Mouse (Mus musculus) kidney, embryonic 15.5 days (tissue): ENCODE data around the gene Tpp1. TPM values are rescaled to one million over a fixed set of nuclear protein-coding genes. Genes with fewer than 3 reads are reported as not detected.
A peak's percentile ranks its signal among the peaks of the same experiment; 100 is the strongest.
"Not testable (repeated sequence)": the region's sequence is repeated elsewhere in the genome, so short reads cannot be mapped to it uniquely, and the experiment has no call there.

Experiments
- ATAC-seq: fragments of 200-750 bp; cut with Nextera tagmentation; replicated peaks from 2 replicates; pipeline ENCODE4 v1.8.0; 2017; ENCODE audit warnings: moderate TSS enrichment; ENCODE audit not compliant: low FRiP score
- H3K27ac ChIP-seq: fragments of 300-500 bp; sonication (generic); 2 replicates; pipeline ENCODE4 v1.5.1; 2015; ENCODE audit warnings: mild to moderate bottlenecking, inconsistent platforms
- H3K27me3 ChIP-seq: fragments of 300-500 bp; sonication (generic); 2 replicates; pipeline ENCODE4 v1.6.1; 2015; ENCODE audit warnings: inconsistent platforms
- H3K36me3 ChIP-seq: fragments of 300-500 bp; sonication (generic); 2 replicates; pipeline ENCODE4 v1.6.1; 2015; ENCODE audit warnings: inconsistent platforms
- H3K4me1 ChIP-seq: fragments of 300-500 bp; sonication (generic); 2 replicates; pipeline ENCODE4 v1.6.1; 2015; ENCODE audit warnings: inconsistent platforms
- H3K4me2 ChIP-seq: fragments of 300-500 bp; sonication (generic); 2 replicates; pipeline ENCODE4 v1.6.1; 2015; ENCODE audit warnings: moderate library complexity, mild to moderate bottlenecking, inconsistent platforms
- H3K4me3 ChIP-seq: fragments of 300-500 bp; sonication (generic); replicated peaks from 2 replicates; pipeline ENCODE4 v1.5.1; 2015; ENCODE audit warnings: mild to moderate bottlenecking, inconsistent platforms
- H3K9ac ChIP-seq: fragments of 300-500 bp; sonication (generic); 2 replicates; pipeline ENCODE4 v1.6.1; 2015; ENCODE audit warnings: mild to moderate bottlenecking, inconsistent platforms
- H3K9me3 ChIP-seq: fragments of 300-500 bp; sonication (generic); replicated peaks from 2 replicates; pipeline ENCODE4 v1.6.1; 2016; ENCODE audit warnings: inconsistent platforms
- WGBS: fragments of 180-500 bp; shearing (Covaris S2); methylation state at CpG from one replicate; pipeline ENCODE4 v1.1.7; 2015; ENCODE audit warnings: mixed read lengths; 5-methylcytosine and 5-hydroxymethylcytosine counted together
- polyA plus RNA-seq: library from polyadenylated mRNA; unstranded; fragments of >200 nt; fragmentation: Nextera tagmentation; extraction: Ambion mirVana; gene quantifications from 2 replicates; pipeline ENCODE4 v1.2.1, GENCODE M21; 2015

Gene Tpp1
- polyA plus RNA-seq, 1 experiment from 2014 or later, result 94.9 TPM

DNA sequence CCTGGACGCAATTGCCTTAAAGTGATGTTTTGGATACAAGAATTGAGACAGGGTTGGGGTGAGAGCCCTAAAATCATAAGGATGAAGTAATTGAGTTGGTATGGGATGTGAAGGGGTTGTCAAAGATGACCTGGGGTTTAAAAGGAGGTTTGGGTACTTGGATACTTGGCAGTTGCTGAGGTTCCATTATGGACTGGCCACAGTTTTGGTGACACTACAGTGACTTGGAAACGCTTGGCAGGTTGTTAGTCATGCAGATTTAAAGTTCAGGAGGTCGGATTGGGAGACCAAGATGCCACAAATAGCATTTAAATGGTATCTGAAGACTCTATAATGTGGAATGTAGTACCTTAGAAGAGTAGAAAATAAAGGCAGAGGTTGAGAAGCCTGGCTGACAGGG, 14.4 kb downstream of the Tpp1 start:
- H3K36me3 ChIP-seq, result peaks cover 55% of the 10 kb centered on the region
- ATAC-seq, result no peak
- H3K27ac ChIP-seq, result peak overlapping the region; percentile 95
- no peaks in the 10 kb centered on the region for H3K27me3 ChIP-seq
- H3K4me2 ChIP-seq, result peak overlapping the region; percentile 64
- 20% methylated on average over 3 of the region's 3 CpGs for WGBS
- peaks cover 37% of the 10 kb centered on the region for H3K4me1 ChIP-seq
- peak overlapping the region; percentile 95 for H3K9ac ChIP-seq
- H3K4me3 ChIP-seq, result peak overlapping the region; percentile 89
- H3K9me3 ChIP-seq, result no peaks in the 10 kb centered on the region

DNA sequence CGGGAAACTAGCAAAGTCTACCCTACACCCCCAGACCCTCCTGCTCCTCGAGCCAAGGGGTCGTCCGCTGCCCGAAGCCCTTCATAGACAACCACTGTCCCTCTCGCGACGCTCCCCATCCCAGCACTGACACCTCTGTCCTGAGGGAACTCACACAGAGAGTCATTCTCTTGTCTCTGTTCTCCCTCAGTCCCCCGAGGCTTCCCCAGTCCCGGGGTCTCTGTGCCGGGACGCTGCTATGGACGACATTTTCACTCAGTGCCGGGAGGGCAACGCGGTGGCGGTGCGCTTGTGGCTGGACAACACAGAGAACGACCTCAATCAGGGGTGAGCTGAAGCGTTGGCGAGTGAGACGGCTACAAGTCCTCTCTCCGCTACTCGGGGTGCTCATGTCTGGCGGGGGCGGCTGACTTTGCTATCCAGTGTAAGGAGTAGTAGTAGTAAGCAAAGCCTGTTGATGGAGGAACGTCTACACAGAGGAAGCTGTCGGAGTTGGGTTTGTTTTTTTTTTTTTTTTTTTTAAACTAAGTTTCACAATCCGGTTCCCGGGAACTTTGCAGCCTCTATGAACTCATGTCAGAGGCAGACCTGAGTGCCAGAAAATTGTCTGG, 15.0 kb downstream of the Tpp1 start, which contains the start of gene Rrp8:
Gene Rrp8 (minus strand): TSS at position 475 of the 611 bp plus-strand sequence.
- Histone ChIP-seq H3K27me3 (no peaks in the 10 kb centered on the region), H3K9me3 (no peaks in the 10 kb centered on the region), H3K4me3 (peak within 1 kb of the TSS; percentile 89), H3K4me1 (peaks cover 37% of the 10 kb centered on the region), H3K27ac (peak within 1 kb of the TSS; percentile 96), H3K4me2 (peak within 1 kb of the TSS; percentile 64), H3K36me3 (peaks cover 55% of the 10 kb centered on the region), H3K9ac (peak within 1 kb of the TSS; percentile 95)
- under 1% methylated on average over 30 of the region's 30 CpGs for whole genome bisulfite sequencing
- ATAC-seq, result peak; percentile 3; the same call in 1 of the 2 replicates

DNA sequence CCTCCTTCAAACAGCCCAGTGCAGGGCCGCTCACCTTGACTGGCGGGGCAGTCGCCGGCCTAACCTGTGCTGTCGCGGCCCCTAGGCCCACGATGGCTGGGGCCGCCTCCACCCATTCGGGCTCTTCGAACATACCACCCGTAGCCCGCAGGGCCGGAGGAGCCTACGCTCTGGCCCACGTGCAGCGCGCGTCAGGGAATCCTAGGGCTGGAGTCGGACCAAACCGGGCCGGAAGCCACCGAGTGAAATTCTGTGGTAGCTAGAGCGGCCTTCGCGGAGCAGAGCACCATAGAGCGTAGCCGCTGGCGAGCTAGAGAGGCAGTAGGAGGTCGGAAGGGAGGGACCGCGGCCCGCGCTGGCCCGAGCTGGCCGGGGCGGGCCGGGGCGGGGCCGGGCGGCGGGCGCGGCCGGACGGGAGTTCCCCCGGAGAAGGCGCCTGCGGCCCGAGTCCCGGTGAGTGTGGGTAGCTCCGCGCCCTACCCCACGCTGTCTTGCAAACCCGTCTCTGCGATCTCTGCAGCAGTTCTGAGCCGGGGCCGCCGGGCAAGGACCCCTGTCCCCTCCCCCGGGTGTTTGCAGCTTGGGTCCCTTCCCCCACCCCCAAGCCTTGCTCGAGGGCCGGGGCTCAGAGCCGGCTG, 15.7 kb downstream of the Tpp1 start, which contains the start of gene Ilk:
Gene Ilk (plus strand): TSS at position 329 of the 638 bp plus-strand sequence.
- Histone ChIP-seq H3K4me2 (peak within 1 kb of the TSS; percentile 64), H3K4me3 (peak within 1 kb of the TSS; percentile 89), H3K27ac (peak within 1 kb of the TSS; percentile 95), H3K9me3 (no peaks in the 10 kb centered on the region), H3K36me3 (peaks cover 55% of the 10 kb centered on the region), H3K27me3 (no peaks in the 10 kb centered on the region), H3K4me1 (peaks cover 37% of the 10 kb centered on the region), H3K9ac (peak within 1 kb of the TSS; percentile 95)
- WGBS, result under 1% methylated on average over 52 of the region's 62 CpGs
- peak; percentile 98 for ATAC-seq

DNA sequence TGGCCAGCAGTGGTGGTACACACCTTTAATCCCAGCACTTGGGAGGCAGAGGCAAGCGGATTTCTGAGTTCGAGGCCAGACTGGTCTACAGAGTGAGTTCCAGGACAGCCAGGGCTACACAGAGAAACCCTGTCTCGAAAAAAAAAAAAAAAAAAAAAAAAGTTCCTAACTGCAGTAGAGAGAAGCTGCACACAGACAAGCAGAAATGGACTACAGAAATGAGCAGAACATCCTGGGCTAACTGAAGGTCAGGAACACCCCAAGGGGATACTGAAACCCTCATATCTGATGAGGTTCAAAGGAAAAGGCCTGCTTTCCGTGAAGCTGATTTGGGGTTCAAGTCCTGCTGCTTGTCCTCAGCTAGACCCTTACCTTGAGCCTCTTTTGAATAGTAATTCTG, 16.6 kb downstream of the Tpp1 start:
- WGBS, result 53% methylated on average over 4 of the region's 4 CpGs
- not testable (repeated sequence) for ATAC-seq

DNA sequence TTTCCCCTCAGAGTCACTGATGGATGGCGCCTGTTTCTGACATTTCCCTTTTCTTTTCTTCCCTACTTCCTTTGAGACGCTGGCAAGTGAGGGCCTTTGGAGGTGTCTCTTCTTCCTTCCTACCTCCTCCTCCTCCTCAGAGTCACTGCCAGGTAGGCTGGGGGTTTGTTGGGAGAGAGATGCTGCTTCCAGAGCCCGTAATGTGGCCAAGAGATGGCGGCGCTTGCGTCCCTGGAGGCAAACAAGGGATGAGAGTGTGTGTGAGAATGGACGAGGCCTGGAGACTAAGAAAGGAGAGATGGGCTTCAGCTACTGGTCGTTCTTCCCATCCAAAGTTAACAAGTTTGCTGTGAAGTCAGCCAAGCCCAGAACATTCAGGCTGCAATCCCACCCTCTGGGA, 17.2 kb downstream of the Tpp1 start:
- no peak for ATAC-seq
- WGBS, result 86% methylated on average over 8 of the region's 8 CpGs
- peak overlapping the region; percentile 89 for H3K4me3 ChIP-seq
- no peaks in the 10 kb centered on the region for H3K9me3 ChIP-seq
- no peak overlapping the region for H3K27ac ChIP-seq
- peak overlapping the region; percentile 64 for H3K4me2 ChIP-seq
- H3K4me1 ChIP-seq, result peaks cover 37% of the 10 kb centered on the region
- no peaks in the 10 kb centered on the region for H3K27me3 ChIP-seq
- peaks cover 55% of the 10 kb centered on the region for H3K36me3 ChIP-seq
- 0 out of 2 replicates have a peak overlapping the region, but pooled peaks have one; percentile 95 for H3K9ac ChIP-seq

More for the DNA sequence above, 16.6 kb downstream of the Tpp1 start:
- H3K4me3 ChIP-seq, result peak overlapping the region; percentile 89
- peak overlapping the region; percentile 64 for H3K4me2 ChIP-seq
- peaks cover 37% of the 10 kb centered on the region for H3K4me1 ChIP-seq
- not testable (repeated sequence) for H3K9me3 ChIP-seq, H3K27me3 ChIP-seq
- peak overlapping the region; percentile 95 for H3K27ac ChIP-seq
- H3K36me3 ChIP-seq, result peaks cover 55% of the 10 kb centered on the region
- H3K9ac ChIP-seq, result peak overlapping the region; percentile 95

DNA sequence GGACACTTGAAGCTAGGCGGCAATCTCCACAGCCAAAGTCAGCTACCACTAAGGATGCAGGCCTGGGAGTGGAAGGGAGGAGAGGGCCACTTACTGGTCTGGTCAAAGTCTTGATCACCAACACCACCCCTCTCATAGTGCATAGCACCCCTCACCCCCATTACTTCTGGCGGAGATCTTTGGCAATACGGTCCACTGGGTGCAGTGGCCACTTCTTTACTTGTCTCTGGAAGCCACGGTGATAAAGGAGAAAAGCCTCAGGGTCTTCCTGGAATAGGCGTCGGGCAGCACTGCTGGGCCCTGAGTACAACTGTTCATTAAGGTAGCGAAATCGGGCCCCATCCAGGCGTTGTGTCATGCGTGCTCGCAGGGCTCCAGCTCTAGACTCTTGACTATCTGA, 18.2 kb downstream of the Tpp1 start:
- H3K27me3 ChIP-seq, result no peaks in the 10 kb centered on the region
- H3K36me3 ChIP-seq, result peaks cover 61% of the 10 kb centered on the region
- no peak overlapping the region for H3K9ac ChIP-seq
- no peak overlapping the region for H3K4me3 ChIP-seq
- 93% methylated on average over 11 of the region's 11 CpGs for WGBS
- H3K4me2 ChIP-seq, result no peak overlapping the region
- no peaks in the 10 kb centered on the region for H3K9me3 ChIP-seq
- peaks cover 27% of the 10 kb centered on the region for H3K4me1 ChIP-seq
- H3K27ac ChIP-seq, result no peak overlapping the region
- no peak for ATAC-seq

DNA sequence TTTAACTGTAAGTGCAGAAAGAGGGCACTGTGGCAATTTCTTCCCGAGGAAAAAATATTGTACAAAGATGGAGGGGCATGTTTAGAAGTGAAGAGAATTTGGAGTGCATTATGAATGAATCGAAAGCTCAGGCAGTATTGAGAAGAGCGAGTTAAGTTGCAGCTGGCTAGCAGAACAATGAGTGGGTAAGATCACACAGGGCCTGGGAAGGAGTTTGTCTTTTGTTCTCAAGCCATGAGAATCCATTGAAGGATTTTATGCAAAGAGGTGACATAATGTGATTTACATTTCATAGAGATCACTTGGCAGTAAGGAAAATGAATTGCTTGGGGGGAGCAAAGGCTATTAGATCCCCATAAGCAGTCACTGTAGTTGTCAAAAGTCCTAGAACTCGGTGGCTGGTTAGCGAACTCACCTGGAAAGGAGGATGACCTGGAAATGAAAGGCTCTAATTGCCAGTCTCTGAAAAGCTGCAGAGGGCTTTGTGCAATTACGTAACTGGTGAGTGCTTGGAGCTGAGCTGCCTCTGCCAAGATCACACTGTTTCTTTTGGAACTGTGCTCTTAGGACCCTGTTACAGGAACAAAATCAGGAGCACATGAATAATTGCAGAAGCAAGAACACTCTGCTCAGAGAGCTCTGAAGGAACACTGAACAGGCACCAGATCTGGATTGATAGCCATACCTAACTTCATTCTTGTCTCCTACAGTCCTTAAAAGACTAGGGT, 23.2 kb downstream of the Tpp1 start:
- 76% methylated on average over 6 of the region's 6 CpGs for WGBS
- H3K27me3 ChIP-seq, result no peaks in the 10 kb centered on the region
- no peak overlapping the region for H3K4me2 ChIP-seq

DNA sequence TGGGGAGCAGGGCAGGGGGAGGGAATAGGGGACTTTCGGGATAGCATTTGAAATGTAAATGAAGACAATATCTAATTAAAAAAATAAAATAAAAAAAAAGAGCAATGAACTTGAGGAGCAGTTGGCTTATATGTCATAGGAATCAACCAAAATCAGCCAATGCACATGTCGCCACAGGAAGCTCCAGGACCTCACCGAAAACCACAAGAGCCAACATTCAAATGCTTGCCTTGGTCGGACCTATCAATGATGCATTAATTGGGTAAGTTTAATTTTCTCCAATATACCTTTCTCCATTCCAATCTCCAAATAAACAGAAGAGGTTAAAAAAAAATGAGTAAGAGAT, 25.1 kb downstream of the Tpp1 start:
- Histone ChIP-seq H3K27ac (no peak overlapping the region), H3K9me3 (no peaks in the 10 kb centered on the region), H3K9ac (no peak overlapping the region), H3K27me3 (no peaks in the 10 kb centered on the region), H3K4me1 (no peaks in the 10 kb centered on the region), H3K4me3 (no peak overlapping the region), H3K4me2 (no peak overlapping the region), H3K36me3 (peaks cover 39% of the 10 kb centered on the region)
- WGBS, result 89% methylated on average over 4 of the region's 4 CpGs
- no peak for ATAC-seq

More for the DNA sequence above, 23.2 kb downstream of the Tpp1 start:
- ATAC-seq, result no peak
- H3K4me3 ChIP-seq, result no peak overlapping the region
- H3K9ac ChIP-seq, result no peak overlapping the region
- no peaks in the 10 kb centered on the region for H3K9me3 ChIP-seq
- no peaks in the 10 kb centered on the region for H3K4me1 ChIP-seq
- H3K27ac ChIP-seq, result no peak overlapping the region
- H3K36me3 ChIP-seq, result peaks cover 58% of the 10 kb centered on the region

DNA sequence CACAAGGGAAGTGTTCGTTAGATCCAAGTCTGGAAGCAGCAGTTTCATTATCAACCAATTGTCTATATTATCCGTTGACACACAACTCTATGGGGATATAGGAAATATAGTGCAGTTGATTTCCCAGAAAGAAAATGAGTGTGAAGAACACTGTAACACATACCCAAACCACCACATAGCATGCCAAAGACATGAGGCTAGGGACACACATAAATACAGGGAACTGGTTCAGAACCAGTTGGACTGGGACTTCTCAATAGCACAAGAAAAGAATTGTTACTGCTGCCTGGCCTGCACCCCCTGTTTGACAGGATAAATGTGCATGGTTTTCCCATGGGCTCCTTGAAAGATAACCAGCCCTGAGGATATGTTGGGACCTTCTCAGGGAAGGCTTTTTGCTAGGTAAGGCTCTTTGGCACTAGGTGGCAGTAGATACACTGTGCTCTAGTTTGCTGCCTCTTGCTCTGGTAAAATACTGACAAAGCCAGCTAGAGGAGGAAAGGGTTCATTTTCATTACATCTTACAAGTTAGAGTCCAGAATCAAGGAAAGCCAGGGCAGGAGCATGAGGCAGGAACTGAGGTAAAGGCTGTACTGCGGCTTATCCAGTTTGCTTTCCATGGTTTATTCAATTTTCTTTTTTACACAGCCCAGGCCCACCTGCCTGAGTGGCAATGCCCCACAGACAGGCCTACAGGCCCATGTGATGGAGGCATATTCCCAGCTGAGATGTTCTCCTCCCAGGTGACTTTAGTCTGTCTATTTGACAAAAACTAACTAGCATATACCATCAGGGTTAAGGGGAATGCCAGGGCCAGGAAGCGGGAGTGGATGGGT, 25.7 kb downstream of the Tpp1 start:
- Histone ChIP-seq H3K4me2 (no peak overlapping the region), H3K4me3 (no peak overlapping the region), H3K36me3 (peaks cover 33% of the 10 kb centered on the region), H3K4me1 (no peaks in the 10 kb centered on the region), H3K27ac (no peak overlapping the region), H3K27me3 (no peaks in the 10 kb centered on the region), H3K9ac (no peak overlapping the region), H3K9me3 (no peaks in the 10 kb centered on the region)
- 82% methylated on average over 4 of the region's 4 CpGs for WGBS
- ATAC-seq, result peak; percentile 71

DNA sequence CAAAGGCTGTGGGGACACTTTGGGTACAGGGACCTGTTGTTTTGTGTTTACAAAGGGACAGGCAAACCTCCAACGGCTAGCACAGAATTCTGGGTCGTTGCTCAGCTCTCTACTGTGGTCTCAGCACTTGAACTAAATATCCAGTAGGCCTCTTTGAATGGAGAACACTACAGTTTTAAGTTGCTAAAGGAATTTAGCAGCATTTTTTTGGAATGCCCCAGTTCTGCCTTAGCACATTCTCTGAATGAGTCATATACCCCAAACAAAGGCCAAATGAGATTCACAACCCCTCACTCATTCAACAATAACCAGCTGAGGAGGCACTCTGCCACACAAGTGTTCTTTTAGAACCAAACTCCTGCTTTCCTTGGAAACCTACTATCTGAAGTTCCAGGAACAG, 30.1 kb downstream of the Tpp1 start:
- H3K36me3 ChIP-seq, result no peaks in the 10 kb centered on the region
- WGBS, result 65% methylated on average over 2 of the region's 2 CpGs
- no peaks in the 10 kb centered on the region for H3K4me1 ChIP-seq
- no peak overlapping the region for H3K27ac ChIP-seq
- H3K9ac ChIP-seq, result no peak overlapping the region
- no peak overlapping the region for H3K4me3 ChIP-seq
- no peak overlapping the region for H3K4me2 ChIP-seq
- H3K27me3 ChIP-seq, result no peaks in the 10 kb centered on the region
- no peak for ATAC-seq
- no peaks in the 10 kb centered on the region for H3K9me3 ChIP-seq

DNA sequence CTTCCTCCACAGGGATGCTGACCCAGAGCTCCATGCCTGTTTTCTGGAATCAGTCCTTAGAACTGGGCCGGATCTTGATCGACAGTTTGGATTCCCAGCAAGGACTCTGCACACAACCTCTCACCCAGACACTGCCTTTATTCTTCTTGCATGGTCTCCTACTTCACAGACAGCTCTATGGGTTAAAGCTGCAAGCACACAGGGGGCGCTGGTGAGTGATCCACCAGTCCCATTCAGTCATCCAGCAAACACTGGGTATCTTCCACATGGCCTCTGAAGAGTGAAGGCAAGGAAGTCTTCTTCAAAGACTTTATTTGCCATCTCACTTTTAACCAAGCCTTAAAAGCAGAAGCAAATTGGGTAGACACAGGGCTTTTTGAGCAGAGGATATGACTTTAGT, 36.7 kb downstream of the Tpp1 start:
- no peak overlapping the region for H3K4me3 ChIP-seq

More for the DNA sequence above, 36.7 kb downstream of the Tpp1 start:
- no peaks in the 10 kb centered on the region for H3K36me3 ChIP-seq
- no peak overlapping the region for H3K9ac ChIP-seq
- H3K9me3 ChIP-seq, result no peaks in the 10 kb centered on the region
- ATAC-seq, result no peak
- no peak overlapping the region for H3K4me2 ChIP-seq
- 60% methylated on average over 3 of the region's 3 CpGs for WGBS
- H3K4me1 ChIP-seq, result no peaks in the 10 kb centered on the region
- no peak overlapping the region for H3K27ac ChIP-seq
- H3K27me3 ChIP-seq, result no peaks in the 10 kb centered on the region
